21 mouse cellular contexts compared by ENCODE assay signal in genomic region chr11:94955103-94955502, GRCm38 (mm10). TPM values are rescaled to one million over a fixed set of nuclear protein-coding genes. Genes with fewer than 3 reads are reported as not detected.
DNase-seq lines count a peak whose midpoint lies in the region; ATAC-seq and TF ChIP-seq lines count a peak whose summit lies in the region.
"Had no signal": no experiment of that assay in that cellular context is flagged by ENCODE, and none has a peak within 500 bp of the region (broad histone marks: within the 10 kb centered on the region; RNA-seq: fewer than 3 reads in every experiment).

No protein-coding gene starts in this region.

- peaks cover 9% of the 10 kb centered on the region; the same call in 1 of the 2 replicates for H3K27me3 ChIP-seq in forebrain, embryonic 10.5 days (ENCODE audit: poor library complexity, severe bottlenecking)
- no peaks in the 10 kb centered on the region for H3K27me3 ChIP-seq in forebrain, postnatal 0 days (ENCODE audit: insufficient read depth, low read length)
- H3K27me3 ChIP-seq in limb, embryonic 12.5 days = no peaks in the 10 kb centered on the region
- H3K27me3 ChIP-seq in limb, embryonic 10.5 days (ENCODE audit: low read depth, poor library complexity, severe bottlenecking) = peaks cover 4% of the 10 kb centered on the region; the same call in 1 of the 2 replicates
- H3K27me3 ChIP-seq in forebrain, embryonic 13.5 days = no peaks in the 10 kb centered on the region
- H3K27me3 ChIP-seq: intestine, embryonic 15.5 days; stomach, embryonic 15.5 days had no signal

- no peak for TF ChIP-seq CTCF in forebrain, postnatal 0 days (IDR thresholded peaks at IDR 0.05; ENCODE audit: low read depth)

- no peak overlapping the region for H3K9ac ChIP-seq in forebrain, postnatal 0 days
- no peak overlapping the region for H3K9ac ChIP-seq in limb, embryonic 12.5 days (replicated peaks)
- no peak overlapping the region; the same call in 1 of the 2 replicates for H3K9ac ChIP-seq in forebrain, embryonic 13.5 days
- H3K9ac ChIP-seq: intestine, embryonic 15.5 days; stomach, embryonic 15.5 days had no signal

- DNase-seq in forebrain, embryonic 10.5 days (ENCODE audit: extremely low spot score, low spot score) = no peak
- no peak for DNase-seq in forebrain, postnatal 0 days
- DNase-seq in limb, embryonic 10.5 days (ENCODE audit: low spot score) = no peak
- DNase-seq in embryo, embryonic 11 days = peak; percentile 38
- no peak for DNase-seq in MN1 (ENCODE audit: low spot score)
- no peak for DNase-seq in adrenal gland, adult (ENCODE audit: inconsistent age in 2 of 2, low spot score in 1 of 2)
- DNase-seq: cerebellum, adult 11-12 months; heart, postnatal 10 days; liver; lung, postnatal 10 days; right cerebral cortex, postnatal 4 days; thymus, postnatal 14 days had no signal

- peaks cover 12% of the 10 kb centered on the region for H3K36me3 ChIP-seq in forebrain, embryonic 10.5 days (replicated peaks)
- H3K36me3 ChIP-seq in forebrain, postnatal 0 days (ENCODE audit: insufficient read depth) = no peaks in the 10 kb centered on the region
- H3K36me3 ChIP-seq in limb, embryonic 12.5 days = peaks cover 19% of the 10 kb centered on the region
- H3K36me3 ChIP-seq in limb, embryonic 10.5 days = peaks cover 21% of the 10 kb centered on the region
- no peaks in the 10 kb centered on the region for H3K36me3 ChIP-seq in forebrain, embryonic 13.5 days (ENCODE audit: poor library complexity, severe bottlenecking)
- H3K36me3 ChIP-seq: intestine, embryonic 15.5 days had no signal

- H3K27ac ChIP-seq in forebrain, embryonic 10.5 days = peak overlapping the region; percentile 75
- H3K27ac ChIP-seq in forebrain, postnatal 0 days (ENCODE audit: low read depth, low read length) = no peak overlapping the region
- H3K27ac ChIP-seq in limb, embryonic 12.5 days = 0 out of 2 replicates have a peak overlapping the region, but pooled peaks have one; percentile 25
- no peak overlapping the region for H3K27ac ChIP-seq in limb, embryonic 10.5 days
- no peak overlapping the region; the same call in 1 of the 2 replicates for H3K27ac ChIP-seq in forebrain, embryonic 13.5 days
- H3K27ac ChIP-seq: intestine, embryonic 15.5 days; kidney, postnatal 0 days; stomach, embryonic 15.5 days had no signal

- no peak overlapping the region for H3K4me3 ChIP-seq in forebrain, embryonic 10.5 days
- H3K4me3 ChIP-seq in forebrain, postnatal 0 days (ENCODE audit: low read depth, low read length) = no peak overlapping the region
- 0 out of 2 replicates have a peak overlapping the region, but pooled peaks have one; percentile 15 for H3K4me3 ChIP-seq in limb, embryonic 12.5 days (replicated peaks)
- H3K4me3 ChIP-seq in limb, embryonic 10.5 days = no peak overlapping the region
- H3K4me3 ChIP-seq in forebrain, embryonic 13.5 days = no peak overlapping the region
- H3K4me3 ChIP-seq: intestine, embryonic 15.5 days; stomach, embryonic 15.5 days had no signal

- no peak for ATAC-seq in forebrain, postnatal 0 days
- no peak for ATAC-seq in limb, embryonic 12.5 days (ENCODE audit: insufficient number of reproducible peaks, insufficient read depth, low FRiP score, low TSS enrichment, low read depth)
- ATAC-seq in forebrain, embryonic 13.5 days = peak; percentile 70; the same call in 1 of the 2 replicates
- ATAC-seq: intestine, embryonic 15.5 days had no signal

- H3K4me1 ChIP-seq in forebrain, embryonic 10.5 days = peaks cover 43% of the 10 kb centered on the region
- no peaks in the 10 kb centered on the region for H3K4me1 ChIP-seq in forebrain, postnatal 0 days (ENCODE audit: insufficient read depth)
- peaks cover 11% of the 10 kb centered on the region for H3K4me1 ChIP-seq in limb, embryonic 12.5 days (replicated peaks)
- H3K4me1 ChIP-seq in limb, embryonic 10.5 days = peaks cover 14% of the 10 kb centered on the region
- peaks cover 43% of the 10 kb centered on the region for H3K4me1 ChIP-seq in forebrain, embryonic 13.5 days

- H3K9me3 ChIP-seq in forebrain, embryonic 10.5 days = peaks cover 2% of the 10 kb centered on the region; the same call in 1 of the 2 replicates
- no peaks in the 10 kb centered on the region for H3K9me3 ChIP-seq in forebrain, postnatal 0 days (ENCODE audit: low read length)
- H3K9me3 ChIP-seq in limb, embryonic 12.5 days = no peaks in the 10 kb centered on the region
- H3K9me3 ChIP-seq in limb, embryonic 10.5 days (replicated peaks) = no peaks in the 10 kb centered on the region
- no peaks in the 10 kb centered on the region for H3K9me3 ChIP-seq in forebrain, embryonic 13.5 days (replicated peaks)
- H3K9me3 ChIP-seq: intestine, embryonic 15.5 days; stomach, embryonic 15.5 days had no signal

- H3K4me2 ChIP-seq in forebrain, postnatal 0 days (ENCODE audit: low read depth) = no peak overlapping the region
- H3K4me2 ChIP-seq in limb, embryonic 12.5 days = peak overlapping the region; percentile 32
- peak overlapping the region; percentile 25 for H3K4me2 ChIP-seq in forebrain, embryonic 13.5 days
- H3K4me2 ChIP-seq: intestine, embryonic 15.5 days; stomach, embryonic 15.5 days had no signal

- WGBS in forebrain, embryonic 10.5 days = 75% methylated on average over 9 of the region's 9 CpGs
- 37% methylated on average over 9 of the region's 9 CpGs for WGBS in forebrain, postnatal 0 days
- WGBS in limb, embryonic 12.5 days = 76% methylated on average over 9 of the region's 9 CpGs
- 86% methylated on average over 9 of the region's 9 CpGs for WGBS in limb, embryonic 10.5 days
- WGBS in forebrain, embryonic 13.5 days = 42% methylated on average over 9 of the region's 9 CpGs

RNA-seq across cellular contexts. Expression of gene Hils1, which starts 12.3 kb away (rescaled TPM):
- polyA plus RNA-seq in forebrain, embryonic 10.5 days (2016; fragmentation: Nextera tagmentation; extraction: Ambion mirVana) = not detected in 2 replicates
- total RNA-seq in forebrain, postnatal 0 days (2014; rRNA removed) = not detected in 2 replicates
- polyA plus RNA-seq in forebrain, postnatal 0 days (2015; fragmentation: Nextera tagmentation; extraction: Ambion mirVana) = not detected in 2 replicates
- not detected in 2 replicates for polyA plus RNA-seq in limb, embryonic 12.5 days (2016; fragmentation: Nextera tagmentation; extraction: Ambion mirVana)
- polyA plus RNA-seq in limb, embryonic 10.5 days (2016; fragmentation: Nextera tagmentation; extraction: Ambion mirVana) = not detected in 2 replicates
- polyA plus RNA-seq in forebrain, embryonic 13.5 days (2015; fragmentation: Nextera tagmentation; extraction: Ambion mirVana) = not detected in 2 replicates
- total RNA-seq: adrenal gland, postnatal 4 days; gastrocnemius, adult 18-20 months; heart, postnatal 10 days; layer of hippocampus, postnatal 25 days; midbrain, postnatal 0 days had no signal
- polyA plus RNA-seq: intestine, embryonic 15.5 days; kidney, postnatal 0 days; midbrain, postnatal 0 days; stomach, embryonic 15.5 days had no signal

RNA-seq across cellular contexts. Expression of gene Col1a1, which starts 19.1 kb away (rescaled TPM):
- polyA plus RNA-seq in forebrain, embryonic 10.5 days (2016; fragmentation: Nextera tagmentation; extraction: Ambion mirVana) = 62.2 and 65.3 TPM in 2 replicates
- total RNA-seq in forebrain, postnatal 0 days (2014; rRNA removed) = 26.5 and 177 TPM in 2 replicates
- 33.2 and 43.3 TPM in 2 replicates for polyA plus RNA-seq in forebrain, postnatal 0 days (2015; fragmentation: Nextera tagmentation; extraction: Ambion mirVana)
- 290 and 351 TPM in 2 replicates for polyA plus RNA-seq in limb, embryonic 12.5 days (2016; fragmentation: Nextera tagmentation; extraction: Ambion mirVana)
- polyA plus RNA-seq in limb, embryonic 10.5 days (2016; fragmentation: Nextera tagmentation; extraction: Ambion mirVana) = 81.4 and 104 TPM in 2 replicates
- 29.9 and 31.5 TPM in 2 replicates for polyA plus RNA-seq in forebrain, embryonic 13.5 days (2015; fragmentation: Nextera tagmentation; extraction: Ambion mirVana)

RNA-seq across cellular contexts. Expression of gene Sgca, which starts 21.0 kb away (rescaled TPM):
- polyA plus RNA-seq in forebrain, embryonic 10.5 days (2016; fragmentation: Nextera tagmentation; extraction: Ambion mirVana) = not detected in 2 replicates
- 0.15 TPM in 1 of 2 replicates, not detected in the other for total RNA-seq in forebrain, postnatal 0 days (2014; rRNA removed)
- 0.09 and 0.13 TPM in 2 replicates for polyA plus RNA-seq in forebrain, postnatal 0 days (2015; fragmentation: Nextera tagmentation; extraction: Ambion mirVana)
- polyA plus RNA-seq in limb, embryonic 12.5 days (2016; fragmentation: Nextera tagmentation; extraction: Ambion mirVana) = 2.8 and 3.0 TPM in 2 replicates
- 0.23 TPM in 1 of 2 replicates, not detected in the other for polyA plus RNA-seq in limb, embryonic 10.5 days (2016; fragmentation: Nextera tagmentation; extraction: Ambion mirVana)
- polyA plus RNA-seq in forebrain, embryonic 13.5 days (2015; fragmentation: Nextera tagmentation; extraction: Ambion mirVana) = not detected in 2 replicates
- total RNA-seq: midbrain, postnatal 0 days had no signal
- polyA plus RNA-seq: intestine, embryonic 15.5 days had no signal

RNA-seq across cellular contexts. Expression of gene Ppp1r9b, which starts 35.7 kb away (rescaled TPM):
- polyA plus RNA-seq in forebrain, embryonic 10.5 days (2016; fragmentation: Nextera tagmentation; extraction: Ambion mirVana) = 8.7 and 10.7 TPM in 2 replicates
- total RNA-seq in forebrain, postnatal 0 days (2014; rRNA removed) = 184 and 202 TPM in 2 replicates
- 22.3 and 24.9 TPM in 2 replicates for polyA plus RNA-seq in forebrain, postnatal 0 days (2015; fragmentation: Nextera tagmentation; extraction: Ambion mirVana)
- 12.0 and 12.6 TPM in 2 replicates for polyA plus RNA-seq in limb, embryonic 12.5 days (2016; fragmentation: Nextera tagmentation; extraction: Ambion mirVana)
- 9.9 and 10.8 TPM in 2 replicates for polyA plus RNA-seq in limb, embryonic 10.5 days (2016; fragmentation: Nextera tagmentation; extraction: Ambion mirVana)
- polyA plus RNA-seq in forebrain, embryonic 13.5 days (2015; fragmentation: Nextera tagmentation; extraction: Ambion mirVana) = 15.8 and 16.3 TPM in 2 replicates

RNA-seq across cellular contexts. Expression of gene Samd14, which starts 54.6 kb away (rescaled TPM):
- polyA plus RNA-seq in forebrain, embryonic 10.5 days (2016; fragmentation: Nextera tagmentation; extraction: Ambion mirVana) = 35.8 and 36.7 TPM in 2 replicates
- 145 and 150 TPM in 2 replicates for total RNA-seq in forebrain, postnatal 0 days (2014; rRNA removed)
- 113 and 130 TPM in 2 replicates for polyA plus RNA-seq in forebrain, postnatal 0 days (2015; fragmentation: Nextera tagmentation; extraction: Ambion mirVana)
- 34.6 and 37.7 TPM in 2 replicates for polyA plus RNA-seq in limb, embryonic 12.5 days (2016; fragmentation: Nextera tagmentation; extraction: Ambion mirVana)
- polyA plus RNA-seq in limb, embryonic 10.5 days (2016; fragmentation: Nextera tagmentation; extraction: Ambion mirVana) = 29.7 and 39.2 TPM in 2 replicates
- polyA plus RNA-seq in forebrain, embryonic 13.5 days (2015; fragmentation: Nextera tagmentation; extraction: Ambion mirVana) = 89.2 and 95.0 TPM in 2 replicates

Comparison
In these comparisons a context has a peak if more than half of its experiments do, and no peak if none do; other contexts are left out.
1. H3K27ac ChIP-seq: peak in forebrain, embryonic 10.5 days (single experiment) and limb, embryonic 12.5 days (single experiment); none in forebrain, postnatal 0 days (single experiment), limb, embryonic 10.5 days (single experiment) and forebrain, embryonic 13.5 days (single experiment).